Mouse (Mus musculus): ENCODE measurements around the gene Rpl26. TPM values are rescaled to one million over a fixed set of nuclear protein-coding genes. Genes with fewer than 3 reads are reported as not detected.
A peak's percentile ranks its signal among the peaks of the same experiment; 100 is the strongest.

Rpl26 gene
- 457 and 528 TPM in 2 replicates for polyA plus RNA-seq (2015; fragmentation: Nextera tagmentation; extraction: Ambion mirVana)

- WGBS (ENCODE audit: insufficient replicate concordance): under 1% methylated on average over 52 of the region's 52 CpGs
Observed at GRCm38 (mm10) chr11:68901351-68902046, at the start of gene Rpl26. Gene Rpl26, plus strand, starts transcription at chr11:68901583.

DNA sequence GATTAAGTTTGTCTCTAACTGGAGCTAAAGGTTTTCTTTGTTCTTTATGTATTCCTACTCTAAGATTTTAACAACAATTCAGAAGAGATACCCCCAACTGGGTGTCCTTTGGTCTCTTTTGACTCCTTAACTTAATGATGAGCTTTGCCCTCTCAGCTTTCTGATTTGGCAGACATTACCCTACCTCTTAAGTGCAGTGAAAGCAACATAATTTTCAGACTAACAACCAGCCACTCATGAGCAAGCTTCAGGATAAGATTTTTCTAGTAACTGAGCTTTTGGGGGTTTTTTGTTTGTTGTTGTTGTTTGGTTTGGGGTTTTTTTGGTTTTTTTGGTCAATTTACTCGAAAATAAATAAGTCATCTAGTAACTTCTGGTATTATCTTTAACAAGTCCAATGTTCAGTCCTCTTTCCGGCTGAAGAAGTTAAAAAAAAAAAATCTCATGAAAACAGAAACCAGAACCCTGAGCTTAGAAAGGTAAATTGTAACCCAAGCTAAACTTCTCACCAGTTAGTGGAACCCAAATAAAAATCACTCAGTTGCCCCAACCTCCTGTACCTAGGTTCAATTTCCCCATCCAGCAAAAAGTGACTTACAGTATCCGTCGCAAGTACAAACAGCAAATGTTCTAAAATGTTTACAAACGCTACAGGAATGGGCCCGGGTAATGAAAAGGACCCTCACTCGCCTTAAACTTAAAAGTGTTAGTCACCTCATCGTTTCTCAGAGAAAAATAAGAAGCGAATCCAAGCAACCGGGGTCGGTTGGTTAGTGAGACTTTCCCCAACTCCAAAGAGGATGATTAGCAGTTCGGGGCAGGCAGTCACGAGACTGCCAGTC, 49.5 kb upstream of the Rpl26 start:
- H3K27ac ChIP-seq (ENCODE audit: low read length): peak overlapping the region; percentile 100
- no peaks in the 10 kb centered on the region for H3K36me3 ChIP-seq (ENCODE audit: control insufficient read depth, insufficient read depth)
- under 1% methylated on average over 13 of the region's 13 CpGs for WGBS (ENCODE audit: insufficient replicate concordance)
- no peak for ATAC-seq (ENCODE audit: low read depth)
- H3K4me1 ChIP-seq (ENCODE audit: control insufficient read depth, low read depth, low read length): peaks cover 41% of the 10 kb centered on the region
- H3K4me2 ChIP-seq (ENCODE audit: low read depth, low read length): peak overlapping the region; percentile 87
- peak overlapping the region; percentile 95 for H3K9ac ChIP-seq (ENCODE audit: low read depth, low read length)
- H3K27me3 ChIP-seq (ENCODE audit: control insufficient read depth, insufficient read depth, low read depth, low read length): no peaks in the 10 kb centered on the region
- no peaks in the 10 kb centered on the region for H3K9me3 ChIP-seq (replicated peaks; ENCODE audit: control insufficient read depth, low read length)
- peak overlapping the region; percentile 97 for H3K4me3 ChIP-seq (ENCODE audit: low read depth, low read length)

More at GRCm38 (mm10) chr11:68901351-68902046, at the start of gene Rpl26:
- no peaks in the 10 kb centered on the region for H3K9me3 ChIP-seq (replicated peaks; ENCODE audit: control insufficient read depth, low read length)
- H3K4me2 ChIP-seq (ENCODE audit: low read depth, low read length): peak within 1 kb of the TSS; percentile 75
- peaks cover 44% of the 10 kb centered on the region for H3K4me1 ChIP-seq (ENCODE audit: control insufficient read depth, low read depth, low read length)
- ATAC-seq (ENCODE audit: low read depth): peak; percentile 77
- H3K27ac ChIP-seq (ENCODE audit: low read length): peak within 1 kb of the TSS; percentile 51
- peak within 1 kb of the TSS; percentile 82 for H3K4me3 ChIP-seq (ENCODE audit: low read depth, low read length)
- peaks cover 35% of the 10 kb centered on the region for H3K36me3 ChIP-seq (ENCODE audit: control insufficient read depth, insufficient read depth)
- no peaks in the 10 kb centered on the region for H3K27me3 ChIP-seq (ENCODE audit: control insufficient read depth, insufficient read depth, low read depth, low read length)
- H3K9ac ChIP-seq (ENCODE audit: low read depth, low read length): peak within 1 kb of the TSS; percentile 84

GRCm38 (mm10) chr11:68852486-68852901, 48.9 kb upstream of the Rpl26 start:
- H3K9ac ChIP-seq (ENCODE audit: low read depth, low read length): peak overlapping the region; percentile 95
- H3K9me3 ChIP-seq (replicated peaks; ENCODE audit: control insufficient read depth, low read length): no peaks in the 10 kb centered on the region
- H3K4me3 ChIP-seq (ENCODE audit: low read depth, low read length): peak overlapping the region; percentile 97
- peak overlapping the region; percentile 87 for H3K4me2 ChIP-seq (ENCODE audit: low read depth, low read length)
- H3K27ac ChIP-seq (ENCODE audit: low read length): peak overlapping the region; percentile 100
- H3K27me3 ChIP-seq (ENCODE audit: control insufficient read depth, insufficient read depth, low read depth, low read length): no peaks in the 10 kb centered on the region
- under 1% methylated on average over 36 of the region's 36 CpGs for whole genome bisulfite sequencing (ENCODE audit: insufficient replicate concordance)
- ATAC-seq (ENCODE audit: low read depth): peak; percentile 78
- no peaks in the 10 kb centered on the region for H3K36me3 ChIP-seq (ENCODE audit: control insufficient read depth, insufficient read depth)
- peaks cover 38% of the 10 kb centered on the region for H3K4me1 ChIP-seq (ENCODE audit: control insufficient read depth, low read depth, low read length)

GRCm38 (mm10) chr11:68852932-68853409, 48.4 kb upstream of the Rpl26 start:
- under 1% methylated on average over 42 of the region's 42 CpGs for WGBS (ENCODE audit: insufficient replicate concordance)
- H3K36me3 ChIP-seq (ENCODE audit: control insufficient read depth, insufficient read depth): no peaks in the 10 kb centered on the region
- peak overlapping the region; percentile 97 for H3K4me3 ChIP-seq (ENCODE audit: low read depth, low read length)
- H3K9me3 ChIP-seq (replicated peaks; ENCODE audit: control insufficient read depth, low read length): no peaks in the 10 kb centered on the region
- ATAC-seq (ENCODE audit: low read depth): peak; percentile 97
- peaks cover 36% of the 10 kb centered on the region for H3K4me1 ChIP-seq (ENCODE audit: control insufficient read depth, low read depth, low read length)
- H3K4me2 ChIP-seq (ENCODE audit: low read depth, low read length): peak overlapping the region; percentile 87
- no peaks in the 10 kb centered on the region for H3K27me3 ChIP-seq (ENCODE audit: control insufficient read depth, insufficient read depth, low read depth, low read length)
- peak overlapping the region; percentile 100 for H3K27ac ChIP-seq (ENCODE audit: low read length)
- peak overlapping the region; percentile 95 for H3K9ac ChIP-seq (ENCODE audit: low read depth, low read length)

DNA sequence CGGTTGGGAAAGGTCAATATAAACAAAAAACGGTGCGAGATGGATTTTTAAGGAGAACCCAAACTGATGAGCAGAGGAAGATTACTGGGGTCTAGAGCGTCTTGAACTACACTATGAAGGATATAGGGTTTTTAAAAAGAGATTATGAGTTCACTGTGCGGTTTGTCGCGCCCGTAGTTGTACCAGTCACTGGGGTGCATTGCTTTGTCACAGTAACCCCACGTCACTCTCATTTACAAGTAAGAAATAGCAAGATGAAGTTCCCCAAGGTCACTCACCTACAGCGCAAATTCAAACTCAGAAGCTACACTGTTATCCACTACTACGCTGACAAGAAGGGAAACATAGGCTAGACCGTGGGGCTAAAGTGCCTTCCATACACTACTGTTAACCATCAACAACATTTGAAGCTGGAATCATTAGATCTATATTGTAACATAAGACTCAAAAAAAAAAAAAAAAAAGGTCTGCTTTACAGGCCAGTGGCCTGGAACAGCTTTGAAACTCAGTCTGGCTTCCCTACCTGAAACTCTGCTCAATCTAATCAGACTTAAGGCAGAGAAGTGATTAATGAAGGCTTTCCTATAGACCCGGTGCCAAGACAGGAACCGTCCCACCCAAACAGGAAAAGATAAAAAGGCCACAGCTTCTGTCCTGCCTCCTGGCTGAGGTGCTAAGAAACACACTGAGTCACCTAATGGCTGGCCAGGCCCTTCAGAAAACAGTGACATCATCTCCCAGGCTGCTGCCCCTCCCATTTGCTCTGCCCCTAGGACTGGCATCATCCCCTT, 47.6 kb upstream of the Rpl26 start:
- no peaks in the 10 kb centered on the region for H3K36me3 ChIP-seq (ENCODE audit: control insufficient read depth, insufficient read depth)
- peak overlapping the region; percentile 69 for H3K9ac ChIP-seq (ENCODE audit: low read depth, low read length)
- no peaks in the 10 kb centered on the region for H3K9me3 ChIP-seq (replicated peaks; ENCODE audit: control insufficient read depth, low read length)
- H3K4me2 ChIP-seq (ENCODE audit: low read depth, low read length): peak overlapping the region; percentile 87
- peak overlapping the region; percentile 100 for H3K27ac ChIP-seq (ENCODE audit: low read length)
- ATAC-seq (ENCODE audit: low read depth): peak; percentile 8; the same call in 1 of the 2 replicates
- no peaks in the 10 kb centered on the region for H3K27me3 ChIP-seq (ENCODE audit: control insufficient read depth, insufficient read depth, low read depth, low read length)
- peak overlapping the region; percentile 97 for H3K4me3 ChIP-seq (ENCODE audit: low read depth, low read length)
- peaks cover 36% of the 10 kb centered on the region for H3K4me1 ChIP-seq (ENCODE audit: control insufficient read depth, low read depth, low read length)
- 16% methylated on average over 14 of the region's 14 CpGs for WGBS (ENCODE audit: insufficient replicate concordance)

DNA sequence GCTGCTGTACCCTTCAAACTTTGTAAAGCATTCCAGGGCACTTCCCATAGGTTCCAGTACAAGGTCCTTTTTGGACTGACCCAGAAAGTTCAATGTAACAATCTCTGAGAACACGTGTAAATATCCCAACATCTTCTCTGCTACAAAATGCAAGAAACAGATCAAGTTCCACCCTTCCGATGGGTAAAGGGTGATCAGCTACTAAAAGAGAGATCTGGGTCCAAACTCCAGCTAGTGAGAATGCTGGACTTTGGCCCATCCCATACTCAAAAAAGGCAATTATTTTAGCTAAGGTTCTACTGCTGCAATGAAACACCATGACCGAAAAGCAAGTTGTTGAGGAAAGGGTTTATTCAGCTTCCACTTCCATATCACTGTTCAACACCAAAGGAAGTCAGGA, 46.8 kb upstream of the Rpl26 start:
- H3K4me1 ChIP-seq (ENCODE audit: control insufficient read depth, low read depth, low read length): peaks cover 36% of the 10 kb centered on the region
- H3K36me3 ChIP-seq (ENCODE audit: control insufficient read depth, insufficient read depth): no peaks in the 10 kb centered on the region
- peak overlapping the region; percentile 100; the same call in 1 of the 2 replicates for H3K27ac ChIP-seq (ENCODE audit: low read length)
- H3K9me3 ChIP-seq (replicated peaks; ENCODE audit: control insufficient read depth, low read length): no peaks in the 10 kb centered on the region
- H3K9ac ChIP-seq (ENCODE audit: low read depth, low read length): no peak overlapping the region
- 73% methylated on average over 3 of the region's 3 CpGs for WGBS (ENCODE audit: insufficient replicate concordance)
- no peaks in the 10 kb centered on the region for H3K27me3 ChIP-seq (ENCODE audit: control insufficient read depth, insufficient read depth, low read depth, low read length)
- no peak overlapping the region for H3K4me3 ChIP-seq (ENCODE audit: low read depth, low read length)
- H3K4me2 ChIP-seq (ENCODE audit: low read depth, low read length): no peak overlapping the region
- no peak for ATAC-seq (ENCODE audit: low read depth)

GRCm38 (mm10) chr11:68857329-68857728, 44.1 kb upstream of the Rpl26 start:
- ATAC-seq (ENCODE audit: low read depth): no peak
- H3K27me3 ChIP-seq (ENCODE audit: control insufficient read depth, insufficient read depth, low read depth, low read length): no peaks in the 10 kb centered on the region
- no peak overlapping the region for H3K9ac ChIP-seq (ENCODE audit: low read depth, low read length)
- H3K4me1 ChIP-seq (ENCODE audit: control insufficient read depth, low read depth, low read length): peaks cover 29% of the 10 kb centered on the region
- no peak overlapping the region for H3K4me3 ChIP-seq (ENCODE audit: low read depth, low read length)
- H3K36me3 ChIP-seq (ENCODE audit: control insufficient read depth, insufficient read depth): no peaks in the 10 kb centered on the region
- no peak overlapping the region for H3K27ac ChIP-seq (ENCODE audit: low read length)
- H3K9me3 ChIP-seq (replicated peaks; ENCODE audit: control insufficient read depth, low read length): no peaks in the 10 kb centered on the region
- H3K4me2 ChIP-seq (ENCODE audit: low read depth, low read length): no peak overlapping the region
- 74% methylated on average over 3 of the region's 3 CpGs for WGBS (ENCODE audit: insufficient replicate concordance)

DNA sequence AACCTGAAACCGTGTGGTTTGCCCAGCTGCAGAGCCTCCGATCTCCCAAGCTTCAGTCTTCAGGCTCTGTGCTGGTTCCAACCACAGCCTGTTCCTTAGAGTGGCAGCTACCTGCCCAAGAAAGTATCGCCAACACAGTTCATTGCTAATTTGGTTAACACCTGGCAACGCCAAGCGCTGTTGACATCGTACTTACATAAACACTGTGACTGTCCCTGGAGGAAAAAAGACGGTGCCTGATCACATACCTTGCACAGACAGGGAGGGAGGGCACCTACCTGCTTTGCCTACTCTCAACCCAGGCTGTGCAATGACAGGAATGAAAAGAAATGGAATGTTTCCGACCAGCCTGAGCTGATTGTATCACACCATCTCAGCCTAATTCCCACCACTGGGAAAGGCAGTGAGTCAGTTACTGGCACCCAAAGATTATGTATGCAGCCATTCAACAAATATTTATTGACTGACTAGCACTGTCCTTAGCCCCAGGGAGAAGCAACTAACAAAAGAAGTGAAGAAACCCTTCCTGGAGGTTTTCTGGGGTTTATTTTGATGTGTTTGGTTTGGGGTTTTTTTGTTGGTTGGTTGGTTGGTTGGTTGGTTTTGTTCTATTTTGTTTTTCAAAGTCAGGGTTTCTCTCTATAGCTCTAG, 41.3 kb upstream of the Rpl26 start:
- Histone ChIP-seq H3K27me3 (ENCODE audit: control insufficient read depth, insufficient read depth, low read depth, low read length) (no peaks in the 10 kb centered on the region), H3K36me3 (ENCODE audit: control insufficient read depth, insufficient read depth) (no peaks in the 10 kb centered on the region), H3K9me3 (replicated peaks; ENCODE audit: control insufficient read depth, low read length) (no peaks in the 10 kb centered on the region), H3K4me2 (ENCODE audit: low read depth, low read length) (no peak overlapping the region), H3K27ac (ENCODE audit: low read length) (no peak overlapping the region), H3K9ac (ENCODE audit: low read depth, low read length) (no peak overlapping the region), H3K4me1 (ENCODE audit: control insufficient read depth, low read depth, low read length) (peaks cover 14% of the 10 kb centered on the region), H3K4me3 (ENCODE audit: low read depth, low read length) (no peak overlapping the region)
- 68% methylated on average over 8 of the region's 8 CpGs for WGBS (ENCODE audit: insufficient replicate concordance)
- no peak for ATAC-seq (ENCODE audit: low read depth)

Data from liver, embryonic 16.5 days (tissue).